Mouse (Mus musculus) splenic B cell, adult 2 months (primary cell): Measurements from ENCODE around the gene 1600002K03Rik.

Experiments
- DNase-seq: peaks from one replicate; pipeline ENCODE4 v3.0.0-alpha.2; 2011; ENCODE audit warnings: low read depth, low spot score
- H3K27me3 ChIP-seq: 2 replicates; pipeline ENCODE4 v1.6.1; 2012; ENCODE audit warnings: mild to moderate bottlenecking, low read length, moderate library complexity, mixed read lengths; ENCODE audit not compliant: control insufficient read depth, poor library complexity, insufficient read depth, severe bottlenecking
- H3K36me3 ChIP-seq: 2 replicates; pipeline ENCODE4 v1.6.1; 2012; ENCODE audit warnings: mild to moderate bottlenecking, low read length, moderate library complexity, mixed read lengths; ENCODE audit not compliant: control insufficient read depth, poor library complexity, insufficient read depth, severe bottlenecking

The 1600002K03Rik gene

GRCm38 (mm10) chr10:80172527-80173292 is at the start of gene 1600002K03Rik:
Gene 1600002K03Rik (plus strand): TSS chr10:80172944.
- DNase-seq: peak; percentile 97
- H3K27me3 ChIP-seq: no peaks in the 10 kb centered on the region
- H3K36me3 ChIP-seq: peaks cover 11% of the 10 kb centered on the region

GRCm38 (mm10) chr10:80123932-80124562 is 48.7 kb upstream of the 1600002K03Rik start:
- peaks cover 12% of the 10 kb centered on the region for H3K36me3 ChIP-seq
- no peaks in the 10 kb centered on the region for H3K27me3 ChIP-seq
- no peak for DNase-seq

- Histone ChIP-seq H3K27me3 (no peaks in the 10 kb centered on the region), H3K36me3 (peaks cover 14% of the 10 kb centered on the region)
- no peak for DNase-seq
Measured at GRCm38 (mm10) chr10:80127920-80128319, 44.8 kb upstream of the 1600002K03Rik start.

GRCm38 (mm10) chr10:80129846-80130245 is 42.9 kb upstream of the 1600002K03Rik start:
- no peaks in the 10 kb centered on the region for H3K27me3 ChIP-seq
- DNase-seq: no peak
- peaks cover 14% of the 10 kb centered on the region for H3K36me3 ChIP-seq

- no peak for DNase-seq
- Histone ChIP-seq H3K27me3 (no peaks in the 10 kb centered on the region), H3K36me3 (peaks cover 14% of the 10 kb centered on the region)
Measured at GRCm38 (mm10) chr10:80130403-80131031, 42.2 kb upstream of the 1600002K03Rik start.

- Histone ChIP-seq H3K27me3 (no peaks in the 10 kb centered on the region), H3K36me3 (peaks cover 12% of the 10 kb centered on the region)
- no peak for DNase-seq
Measured at GRCm38 (mm10) chr10:80131316-80131951, 41.3 kb upstream of the 1600002K03Rik start.

GRCm38 (mm10) chr10:80131952-80132350 is 40.8 kb upstream of the 1600002K03Rik start:
- Histone ChIP-seq H3K36me3 (peaks cover 10% of the 10 kb centered on the region), H3K27me3 (no peaks in the 10 kb centered on the region)
- DNase-seq: no peak

- peak; percentile 45 for DNase-seq
- H3K27me3 ChIP-seq: no peaks in the 10 kb centered on the region
- H3K36me3 ChIP-seq: peaks cover 4% of the 10 kb centered on the region
Measured at GRCm38 (mm10) chr10:80133226-80133849, 39.4 kb upstream of the 1600002K03Rik start.

- DNase-seq: no peak
- H3K27me3 ChIP-seq: no peaks in the 10 kb centered on the region
Measured at GRCm38 (mm10) chr10:80134421-80134820, 38.3 kb upstream of the 1600002K03Rik start.

GRCm38 (mm10) chr10:80135161-80135560 is 37.6 kb upstream of the 1600002K03Rik start:
- DNase-seq: no peak
- Histone ChIP-seq H3K27me3 (no peaks in the 10 kb centered on the region), H3K36me3 (peaks cover 1% of the 10 kb centered on the region; the same call in 1 of the 2 replicates)

More at GRCm38 (mm10) chr10:80134421-80134820, 38.3 kb upstream of the 1600002K03Rik start:
- H3K36me3 ChIP-seq: peaks cover 4% of the 10 kb centered on the region

- no peak for DNase-seq
- Histone ChIP-seq H3K36me3 (peaks cover 1% of the 10 kb centered on the region; the same call in 1 of the 2 replicates), H3K27me3 (no peaks in the 10 kb centered on the region)
Measured at GRCm38 (mm10) chr10:80135641-80136040, 37.1 kb upstream of the 1600002K03Rik start.

GRCm38 (mm10) chr10:80136179-80136951 is 36.4 kb upstream of the 1600002K03Rik start:
- Histone ChIP-seq H3K36me3 (peaks cover 1% of the 10 kb centered on the region; the same call in 1 of the 2 replicates), H3K27me3 (no peaks in the 10 kb centered on the region)
- no peak for DNase-seq

GRCm38 (mm10) chr10:80136952-80137625 is 35.7 kb upstream of the 1600002K03Rik start:
- H3K36me3 ChIP-seq: peaks cover 1% of the 10 kb centered on the region; the same call in 1 of the 2 replicates
- peak; percentile 38 for DNase-seq
- H3K27me3 ChIP-seq: no peaks in the 10 kb centered on the region
